In genomic region chr9:66988198-66988887, GRCm38 (mm10) we compare ENCODE assay signal across 8 mouse cellular contexts. TPM values are rescaled to one million over a fixed set of nuclear protein-coding genes. Genes with fewer than 3 reads are reported as not detected.
A peak's percentile ranks its signal among the peaks of the same experiment; 100 is the strongest.
DNase-seq lines count a peak whose midpoint lies in the region; ATAC-seq and TF ChIP-seq lines count a peak whose summit lies in the region.

No protein-coding gene starts in this region.

- H3K4me2 ChIP-seq in kidney, postnatal 0 days (ENCODE audit: low read length) = no peak overlapping the region

- 41% methylated on average over 11 of the region's 11 CpGs for WGBS in kidney, postnatal 0 days

- no peaks in the 10 kb centered on the region for H3K27me3 ChIP-seq in kidney, postnatal 0 days (ENCODE audit: insufficient read depth, low read length)

- peaks cover 17% of the 10 kb centered on the region for H3K4me1 ChIP-seq in kidney, postnatal 0 days (replicated peaks; ENCODE audit: insufficient read depth, low read length)
- peaks cover 45% of the 10 kb centered on the region for H3K4me1 ChIP-seq in bone marrow macrophage, adult 2 months (ENCODE audit: control insufficient read depth, insufficient read depth, low read length)

- H3K27ac ChIP-seq in kidney, postnatal 0 days = peak overlapping the region; percentile 92
- peak overlapping the region; percentile 71 for H3K27ac ChIP-seq in bone marrow macrophage, adult 2 months (ENCODE audit: insufficient read depth, low read depth, low read length)

- no peak for DNase-seq in kidney, postnatal 0 days (ENCODE audit: low spot score)
- DNase-seq in kidney, adult 9 months = no peak
- peak; percentile 61 for DNase-seq in fibroblast of lung, adult 2 months (ENCODE audit: low read depth)
- no peak for DNase-seq in natural killer cell, adult 2 months (ENCODE audit: low spot score in 2 of 2)
- DNase-seq in cerebellum, adult 18-20 months = no peak
- DNase-seq in cerebellum, postnatal 36 days = no peak

- H3K9me3 ChIP-seq in kidney, postnatal 0 days (replicated peaks; ENCODE audit: low read length) = no peaks in the 10 kb centered on the region

- no peaks in the 10 kb centered on the region for H3K36me3 ChIP-seq in kidney, postnatal 0 days (ENCODE audit: insufficient read depth, low read length)

- H3K9ac ChIP-seq in kidney, postnatal 0 days (ENCODE audit: low read depth, low read length) = no peak overlapping the region

- peak; percentile 20; the same call in 1 of the 2 replicates for TF ChIP-seq POLR2A in bone marrow macrophage, adult 2 months (IDR thresholded peaks at IDR 0.05; ENCODE audit: borderline replicate concordance, low read depth, low read length)

- H3K4me3 ChIP-seq in kidney, postnatal 0 days (replicated peaks; ENCODE audit: low read depth, low read length) = no peak overlapping the region
- peak overlapping the region; percentile 9; the same call in 1 of the 2 replicates for H3K4me3 ChIP-seq in bone marrow macrophage, adult 2 months (ENCODE audit: insufficient read depth, low read length)

- TF ChIP-seq CTCF in kidney, postnatal 0 days (IDR thresholded peaks at IDR 0.05; ENCODE audit: low read depth) = no peak
- no peak for TF ChIP-seq CTCF in bone marrow macrophage, adult 2 months (IDR thresholded peaks at IDR 0.05; ENCODE audit: low read depth, low read length)

- ATAC-seq in kidney, postnatal 0 days (replicated peaks; ENCODE audit: low FRiP score, low read depth) = peak; percentile 17; the same call in 1 of the 2 replicates
- ATAC-seq in megakaryocyte progenitor cell, adult 5-6 weeks (replicated peaks; ENCODE audit: poor library complexity) = peak; percentile 48; the same call in 1 of the 2 replicates

RNA-seq across cellular contexts. Expression of gene Lactb, which starts 13.1 kb away (rescaled TPM):
- 29.2 and 33.6 TPM in 2 replicates for polyA plus RNA-seq in kidney, postnatal 0 days (2015; fragmentation: Nextera tagmentation; extraction: Ambion mirVana)
- 19.6 and 22.9 TPM in 2 replicates for polyA plus RNA-seq in bone marrow macrophage, adult 2 months (2012; ENCODE audit: insufficient read depth, insufficient read length, missing spikeins)
- total RNA-seq in megakaryocyte progenitor cell, adult 5-6 weeks (2015) = 38.4 and 42.3 TPM in 2 replicates
- total RNA-seq in megakaryocyte progenitor cell, adult 5-6 weeks (2017) = 26.8 and 36.1 TPM in 2 replicates

RNA-seq across cellular contexts. Expression of gene Rps27l, which starts 42.5 kb away (rescaled TPM):
- 811 and 895 TPM in 2 replicates for polyA plus RNA-seq in kidney, postnatal 0 days (2015; fragmentation: Nextera tagmentation; extraction: Ambion mirVana)
- polyA plus RNA-seq in bone marrow macrophage, adult 2 months (2012; ENCODE audit: insufficient read depth, insufficient read length, missing spikeins) = 256 and 349 TPM in 2 replicates
- 550 and 649 TPM in 2 replicates for total RNA-seq in megakaryocyte progenitor cell, adult 5-6 weeks (2015)
- 166 and 174 TPM in 2 replicates for total RNA-seq in megakaryocyte progenitor cell, adult 5-6 weeks (2017)
